Mouse (Mus musculus) thymus, adult 2 months (tissue): ENCODE measurements at regions not wholly inside any gene's neighbourhood (a gene's known extent, or its start where the extent isn't known, plus 50 kb on each side); places are given as distances from the start of the nearest gene placed in this dataset.

Experiments used
- DNase-seq: peaks from one replicate; pipeline ENCODE4 v3.0.0; 2021
- H3K27ac ChIP-seq: fragments of 200-500 bp; 2 replicates; pipeline ENCODE4 v1.5.1; 2012; ENCODE audit warnings: low read length, control low read depth; ENCODE audit not compliant: control insufficient read depth, insufficient read depth
- H3K27me3 ChIP-seq: fragments of 200-500 bp; 2 replicates; pipeline ENCODE4 v1.6.1; 2012; ENCODE audit warnings: mild to moderate bottlenecking, low read length, moderate library complexity, mixed read lengths; ENCODE audit not compliant: control insufficient read depth, insufficient read depth
- H3K36me3 ChIP-seq: fragments of 200-500 bp; 2 replicates; pipeline ENCODE4 v1.6.1; 2012; ENCODE audit warnings: mild to moderate bottlenecking, low read length, moderate library complexity; ENCODE audit not compliant: control insufficient read depth, insufficient read depth
- H3K4me1 ChIP-seq: fragments of 200-500 bp; replicated peaks from 2 replicates; pipeline ENCODE4 v1.6.1; 2012; ENCODE audit warnings: low read length; ENCODE audit not compliant: control insufficient read depth, insufficient read depth
- H3K4me3 ChIP-seq: fragments of 200-500 bp; 2 replicates; pipeline ENCODE4 v1.5.1; 2012; ENCODE audit warnings: mild to moderate bottlenecking, low read length, control low read depth, moderate library complexity; ENCODE audit not compliant: control insufficient read depth, insufficient read depth
- CTCF ChIP-seq: fragments of 200-500 bp; IDR thresholded peaks from 2 replicates; pipeline ENCODE4 v1.5.1; 2012; ENCODE audit warnings: mild to moderate bottlenecking, control low read depth, low read length, moderate library complexity, borderline replicate concordance; ENCODE audit not compliant: control insufficient read depth, poor library complexity, insufficient read depth; ENCODE audit errors: extremely low read depth
- POLR2A ChIP-seq: fragments of 200-500 bp; IDR thresholded peaks from 2 replicates; pipeline ENCODE4 v1.6.1; 2012; ENCODE audit warnings: mild to moderate bottlenecking, low read length, control low read depth, moderate library complexity; ENCODE audit not compliant: control insufficient read depth, poor library complexity, insufficient read depth; ENCODE audit errors: extremely low read depth
- WGBS: fragments of 180-500 bp; shearing (Covaris S2); methylation state at CpG from one replicate; pipeline ENCODE4 v1.1.7; 2018; 5-methylcytosine and 5-hydroxymethylcytosine counted together

DNA sequence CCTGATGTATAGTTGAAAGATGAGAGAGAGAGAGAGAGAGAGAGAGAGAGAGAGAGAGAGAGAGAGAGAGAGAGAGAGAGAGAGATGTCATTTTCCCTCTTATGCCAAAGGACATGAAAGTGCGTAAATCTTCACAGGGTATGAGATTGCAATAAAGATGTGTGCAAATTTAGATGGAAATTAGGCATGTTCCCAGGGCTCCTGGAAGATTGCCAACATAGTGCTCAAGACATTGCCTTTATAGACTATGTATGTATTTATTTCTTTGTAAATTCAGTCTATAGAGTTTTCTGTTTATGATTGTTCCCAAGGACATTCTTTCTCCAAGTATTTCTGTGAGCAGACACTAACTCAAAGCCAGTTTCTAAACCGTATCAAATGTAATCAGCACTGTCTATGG, 376.5 kb upstream of the Zeb2 start:
- no peaks in the 10 kb centered on the region for H3K27me3 ChIP-seq
- TF ChIP-seq CTCF (no peak), POLR2A (no peak)
- 97% methylated on average over 2 of the region's 2 CpGs for WGBS
- no peaks in the 10 kb centered on the region for H3K36me3 ChIP-seq
- no peak for DNase-seq
- no peak overlapping the region for H3K27ac ChIP-seq
- no peak overlapping the region for H3K4me3 ChIP-seq
- no peaks in the 10 kb centered on the region for H3K4me1 ChIP-seq

DNA sequence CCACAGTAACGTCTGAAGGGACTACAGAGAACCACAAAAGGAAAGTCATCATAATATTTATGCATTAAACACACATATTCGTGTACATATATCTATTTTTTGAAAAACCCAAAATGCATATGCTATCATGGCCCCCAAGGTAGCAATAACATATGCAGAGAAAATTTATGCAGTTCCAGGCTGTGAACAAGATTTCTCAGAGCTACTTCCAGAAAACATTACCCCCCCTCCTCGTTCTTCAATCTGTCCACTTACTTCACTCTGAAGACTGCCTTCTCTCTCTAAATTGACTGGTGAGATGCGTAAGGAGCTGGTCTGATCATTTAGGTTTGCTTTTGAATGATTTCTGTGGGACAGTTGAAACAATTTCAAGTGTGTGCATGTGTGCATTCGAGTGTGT, 369.3 kb upstream of the Zeb2 start:
- WGBS, result 94% methylated on average over 5 of the region's 5 CpGs
- no peak for TF ChIP-seq CTCF
- TF ChIP-seq POLR2A, result no peak
- no peak for DNase-seq
- Histone ChIP-seq H3K27me3 (no peaks in the 10 kb centered on the region), H3K27ac (no peak overlapping the region), H3K36me3 (no peaks in the 10 kb centered on the region), H3K4me1 (no peaks in the 10 kb centered on the region), H3K4me3 (no peak overlapping the region)

DNA sequence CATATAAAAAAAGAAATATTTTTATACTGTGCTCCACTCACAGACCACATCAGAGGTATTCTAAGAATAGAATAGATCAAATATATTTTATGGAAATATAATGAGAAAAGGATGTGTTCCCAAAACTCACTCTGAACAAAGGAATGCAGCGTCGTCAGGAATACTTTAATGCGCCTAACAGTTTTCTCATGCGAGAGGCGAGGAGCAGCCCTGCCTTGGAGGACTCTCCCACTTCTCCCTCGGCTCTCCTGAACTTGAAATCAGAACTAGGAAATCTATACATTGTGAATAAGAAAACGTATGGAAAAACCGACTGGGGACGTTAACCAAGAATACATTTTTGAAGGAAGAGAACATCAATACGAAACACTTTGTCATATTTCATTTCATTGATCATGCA, 368.3 kb upstream of the Zeb2 start:
- Histone ChIP-seq H3K27me3 (no peaks in the 10 kb centered on the region), H3K36me3 (no peaks in the 10 kb centered on the region), H3K4me1 (no peaks in the 10 kb centered on the region), H3K4me3 (no peak overlapping the region), H3K27ac (no peak overlapping the region)
- DNase-seq, result no peak
- TF ChIP-seq POLR2A (no peak), CTCF (no peak)
- WGBS, result 94% methylated on average over 10 of the region's 10 CpGs

DNA sequence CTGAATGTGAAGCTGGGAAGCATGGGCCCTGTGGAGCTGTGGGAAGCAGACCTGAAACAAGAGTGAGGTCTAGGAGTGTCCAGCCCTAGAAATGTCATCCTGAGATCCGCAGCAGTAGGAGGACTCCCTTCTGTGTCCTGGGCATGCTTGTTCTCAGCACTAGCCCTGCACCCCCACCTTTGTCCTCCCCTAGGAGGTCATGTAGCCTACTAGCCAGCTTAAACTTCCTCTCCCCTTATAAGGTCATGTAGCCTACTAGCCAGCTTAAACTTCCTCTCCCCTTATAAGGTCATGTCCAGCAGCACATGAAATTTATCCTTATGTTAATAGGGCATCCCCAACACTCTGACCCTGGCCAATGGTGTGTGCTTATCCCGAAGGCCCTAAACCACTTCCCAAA, 363.5 kb upstream of the Zeb2 start:
- H3K36me3 ChIP-seq, result no peaks in the 10 kb centered on the region
- TF ChIP-seq POLR2A (no peak), CTCF (no peak)
- H3K4me1 ChIP-seq, result no peaks in the 10 kb centered on the region
- WGBS, result 91% methylated on average over 2 of the region's 2 CpGs
- H3K4me3 ChIP-seq, result no peak overlapping the region
- no peaks in the 10 kb centered on the region for H3K27me3 ChIP-seq
- DNase-seq, result no peak
- no peak overlapping the region for H3K27ac ChIP-seq

DNA sequence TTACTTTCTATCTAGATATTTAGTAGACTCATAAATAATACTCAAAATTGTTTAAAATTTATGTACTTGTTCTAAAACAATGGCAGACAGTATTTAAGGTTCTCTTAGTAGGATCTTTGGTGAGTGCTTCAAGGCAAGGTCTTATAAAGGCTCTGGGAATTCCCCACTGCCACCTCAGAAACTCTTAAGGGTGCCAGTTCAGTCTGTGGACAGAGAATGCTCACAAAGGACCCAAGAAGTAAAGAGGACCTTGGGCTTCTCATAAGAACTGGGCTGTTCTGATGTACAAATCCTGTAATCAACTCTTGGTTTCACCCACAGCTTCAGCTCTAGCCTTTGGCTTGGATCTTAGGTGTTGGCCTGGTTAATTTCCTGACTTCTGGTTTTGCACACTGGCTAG, 358.8 kb upstream of the Zeb2 start:
- H3K36me3 ChIP-seq, result no peaks in the 10 kb centered on the region

DNA sequence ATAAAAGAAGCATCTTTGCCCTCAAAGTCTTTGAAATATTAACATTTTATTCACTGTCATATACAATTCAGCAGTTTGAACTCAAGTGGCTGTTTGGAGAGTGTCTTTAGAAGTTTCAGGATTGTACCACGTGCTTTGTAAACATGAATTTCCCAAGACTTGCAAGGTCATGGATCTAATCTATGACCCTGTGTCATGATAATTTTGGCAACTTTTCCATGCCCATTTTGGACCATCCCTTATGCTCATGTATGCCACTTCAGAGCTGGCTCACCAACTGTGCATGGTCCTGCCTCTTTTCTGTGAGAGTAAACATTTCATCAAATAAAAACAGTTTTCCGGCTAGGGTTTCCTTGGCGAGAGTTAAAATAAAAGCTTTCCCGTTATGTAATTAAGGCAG, 347.1 kb upstream of the Zeb2 start:
- TF ChIP-seq POLR2A, result no peak
- no peak for TF ChIP-seq CTCF
- Histone ChIP-seq H3K36me3 (no peaks in the 10 kb centered on the region), H3K4me1 (no peaks in the 10 kb centered on the region), H3K4me3 (no peak overlapping the region), H3K27ac (no peak overlapping the region), H3K27me3 (no peaks in the 10 kb centered on the region)
- 95% methylated on average over 4 of the region's 4 CpGs for WGBS
- DNase-seq, result no peak

More for the DNA sequence above, 358.8 kb upstream of the Zeb2 start:
- Histone ChIP-seq H3K27ac (no peak overlapping the region), H3K4me3 (no peak overlapping the region), H3K4me1 (no peaks in the 10 kb centered on the region), H3K27me3 (no peaks in the 10 kb centered on the region)
- DNase-seq, result no peak
- TF ChIP-seq CTCF (no peak), POLR2A (no peak)

DNA sequence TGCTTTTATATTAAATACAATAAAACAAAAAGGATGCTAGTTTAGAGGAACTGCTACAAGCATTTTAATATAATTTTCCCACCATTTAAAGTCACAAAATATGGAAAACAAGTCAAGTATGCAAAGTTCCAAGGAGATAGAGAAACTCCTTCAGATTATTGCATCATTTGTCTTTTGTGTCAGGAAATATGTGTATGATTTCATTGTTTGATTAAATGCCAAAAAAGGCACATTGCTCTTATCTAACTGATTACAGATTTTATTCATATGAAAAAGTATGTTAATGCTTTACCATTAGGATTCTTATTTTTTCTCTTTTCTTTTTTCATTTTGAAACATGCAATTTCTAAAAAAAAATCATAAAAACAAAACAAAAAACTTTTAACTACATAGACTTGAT, 342.2 kb upstream of the Zeb2 start:
- Histone ChIP-seq H3K36me3 (no peaks in the 10 kb centered on the region), H3K27ac (no peak overlapping the region), H3K4me1 (no peaks in the 10 kb centered on the region), H3K4me3 (no peak overlapping the region), H3K27me3 (no peaks in the 10 kb centered on the region)
- TF ChIP-seq POLR2A, result no peak
- no peak for DNase-seq

DNA sequence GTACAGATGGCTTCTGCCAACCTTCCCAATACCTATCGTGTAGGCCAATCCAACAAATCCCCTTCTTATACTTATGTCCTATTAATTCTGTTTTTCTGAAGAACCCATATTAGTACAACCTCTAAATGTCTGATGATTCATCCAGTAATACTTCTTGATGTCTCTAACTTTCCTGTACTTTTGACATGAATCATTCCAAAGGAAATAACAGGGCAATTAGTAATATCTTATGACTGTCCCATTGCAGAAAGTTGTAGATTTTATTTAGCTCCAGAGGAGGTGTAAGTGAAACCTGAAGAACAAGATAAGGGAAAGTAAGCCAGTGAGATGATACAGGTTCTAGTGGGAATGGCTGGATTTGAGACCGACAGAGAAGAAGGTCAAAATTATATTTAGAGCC, 337.6 kb upstream of the Zeb2 start:
- Histone ChIP-seq H3K27ac (no peak overlapping the region), H3K4me1 (no peaks in the 10 kb centered on the region), H3K36me3 (no peaks in the 10 kb centered on the region), H3K4me3 (no peak overlapping the region), H3K27me3 (no peaks in the 10 kb centered on the region)
- WGBS, result 95% methylated on average over 2 of the region's 2 CpGs
- no peak for DNase-seq
- TF ChIP-seq POLR2A (no peak), CTCF (no peak)
